Mouse (Mus musculus) hematopoietic stem cell, adult 5-6 weeks (primary cell): ENCODE results near the gene Atp2b4. TPM values are rescaled to one million over a fixed set of nuclear protein-coding genes. Genes with fewer than 3 reads are reported as not detected.
A peak's percentile ranks its signal among the peaks of the same experiment; 100 is the strongest.
"Not testable (repeated sequence)": the region's sequence is repeated elsewhere in the genome, so short reads cannot be mapped to it uniquely, and the experiment has no call there.

Experiments
- ATAC-seq, 2 experiments: fragments of 125-278 bp in 1 of 2; replicated peaks in 1 of 2; 2 replicates each; pipeline ENCODE4 v1.8.0; 2016 to 2017; ENCODE audit warnings: inconsistent platforms in 2 of 2, mild to moderate bottlenecking in 2 of 2, moderate number of reproducible peaks in 2 of 2, low read depth in 1 of 2, moderate TSS enrichment in 1 of 2; ENCODE audit not compliant: low FRiP score in 2 of 2, poor library complexity in 2 of 2, severe bottlenecking in 2 of 2, insufficient read depth in 1 of 2, low TSS enrichment in 1 of 2
- total RNA-seq: library from RNA; stranded (forward); fragments of 172-1452, 232-1000 nt; gene quantifications from 2 replicates; pipeline ENCODE4 v1.2.3, GENCODE M21; 2017

The Atp2b4 gene
- total RNA-seq, 1 experiment from 2014 or later: 82.1 TPM

DNA sequence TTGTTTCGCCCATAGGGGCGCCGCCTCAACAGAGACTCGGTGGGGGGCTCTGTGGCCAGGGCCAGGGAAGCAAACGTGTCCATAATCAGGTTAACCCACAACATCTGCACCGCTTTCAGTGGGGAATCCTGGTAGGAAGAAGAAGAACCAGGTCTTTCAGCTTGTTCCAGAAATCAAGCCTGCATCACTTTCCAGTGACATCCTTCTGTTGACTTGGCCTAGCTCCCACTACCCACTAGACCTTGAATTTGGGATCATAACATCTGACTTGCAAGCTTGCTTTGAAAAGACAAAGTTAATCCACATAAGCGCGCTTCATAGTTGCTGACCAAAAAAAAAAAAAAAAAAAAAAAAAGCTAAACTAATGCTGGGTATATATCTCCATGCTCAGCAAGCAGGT lies 82.1 kb downstream of the Atp2b4 start:
- ATAC-seq: no peak

DNA sequence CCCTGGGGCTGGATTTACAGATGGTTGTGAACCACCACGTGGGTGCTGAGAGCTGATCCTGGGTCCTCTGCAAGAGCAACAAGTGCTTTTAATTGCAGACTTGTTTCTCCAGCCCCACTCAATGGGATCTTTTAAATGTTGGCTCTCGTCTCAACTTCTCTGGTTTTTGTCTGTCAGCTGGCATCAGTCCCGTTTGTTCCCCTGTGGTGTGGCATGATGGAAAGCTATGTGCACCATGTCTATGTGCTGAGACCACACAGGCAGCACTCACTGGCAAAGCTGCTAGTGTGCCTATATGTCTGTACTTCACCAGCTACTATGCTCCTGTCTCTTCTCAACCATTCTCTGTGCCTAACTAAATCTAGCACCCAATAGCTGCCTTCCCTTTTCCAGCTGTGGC lies 82.5 kb downstream of the Atp2b4 start:
- no peak for ATAC-seq

DNA sequence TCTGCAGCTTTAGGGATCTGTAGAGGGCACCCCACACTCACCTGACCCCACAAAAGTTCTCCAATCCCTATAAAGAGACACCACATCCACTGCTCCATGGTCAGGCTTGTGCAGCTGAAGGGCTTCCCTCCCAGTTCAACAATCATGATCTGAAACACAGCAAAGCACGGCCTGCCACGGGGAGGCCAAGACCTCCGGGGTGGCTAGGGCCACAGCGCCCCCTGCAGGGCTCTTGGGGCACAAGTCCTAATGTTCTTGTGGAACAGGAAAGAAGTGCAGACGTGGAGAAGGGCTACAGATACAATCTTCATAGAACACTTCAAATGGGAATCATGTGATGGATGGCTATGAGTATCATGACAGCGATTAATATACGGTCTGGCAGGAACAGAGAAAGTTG lies 84.4 kb downstream of the Atp2b4 start:
- peak; percentile 49 to 59; a peak in 2 of 4 replicates for ATAC-seq

DNA sequence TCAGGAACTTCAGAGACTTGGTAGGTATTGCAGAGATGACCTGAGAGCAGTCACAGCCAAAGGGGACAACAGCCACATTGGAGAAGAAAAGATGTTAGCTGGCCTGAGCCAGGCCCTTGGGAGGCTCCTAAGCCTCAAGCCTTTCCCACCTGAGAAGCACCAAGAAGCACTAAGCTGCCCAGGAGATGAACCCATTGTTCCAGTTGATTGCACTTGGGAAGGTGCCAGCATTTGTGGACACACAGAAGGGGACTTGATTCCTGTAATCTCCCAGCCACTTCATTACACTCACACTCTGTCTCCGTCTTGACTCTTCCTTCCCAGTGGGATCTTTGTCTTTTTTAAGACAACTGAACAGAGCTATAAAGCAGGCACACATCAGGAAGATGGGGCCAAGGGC lies 85.7 kb downstream of the Atp2b4 start:
- no peak for ATAC-seq

DNA sequence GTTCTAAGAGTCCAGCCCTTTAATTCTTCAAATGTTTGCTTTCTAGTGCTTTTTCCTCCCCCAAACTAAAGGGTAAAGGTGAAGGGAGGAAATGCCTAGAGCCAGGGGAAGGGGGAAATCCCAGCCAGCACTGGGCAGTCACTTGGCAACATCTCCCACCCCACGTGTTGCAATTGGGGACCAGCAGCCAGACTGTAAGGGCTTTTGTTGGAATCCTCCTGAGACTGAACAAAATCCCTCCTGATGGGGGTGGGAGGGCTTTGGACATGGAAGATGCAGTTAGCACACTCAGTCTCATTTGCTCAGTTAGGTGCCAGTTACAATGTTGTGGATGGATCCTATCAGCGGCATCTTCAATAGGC lies 87.9 kb downstream of the Atp2b4 start:
- no peak for ATAC-seq

DNA sequence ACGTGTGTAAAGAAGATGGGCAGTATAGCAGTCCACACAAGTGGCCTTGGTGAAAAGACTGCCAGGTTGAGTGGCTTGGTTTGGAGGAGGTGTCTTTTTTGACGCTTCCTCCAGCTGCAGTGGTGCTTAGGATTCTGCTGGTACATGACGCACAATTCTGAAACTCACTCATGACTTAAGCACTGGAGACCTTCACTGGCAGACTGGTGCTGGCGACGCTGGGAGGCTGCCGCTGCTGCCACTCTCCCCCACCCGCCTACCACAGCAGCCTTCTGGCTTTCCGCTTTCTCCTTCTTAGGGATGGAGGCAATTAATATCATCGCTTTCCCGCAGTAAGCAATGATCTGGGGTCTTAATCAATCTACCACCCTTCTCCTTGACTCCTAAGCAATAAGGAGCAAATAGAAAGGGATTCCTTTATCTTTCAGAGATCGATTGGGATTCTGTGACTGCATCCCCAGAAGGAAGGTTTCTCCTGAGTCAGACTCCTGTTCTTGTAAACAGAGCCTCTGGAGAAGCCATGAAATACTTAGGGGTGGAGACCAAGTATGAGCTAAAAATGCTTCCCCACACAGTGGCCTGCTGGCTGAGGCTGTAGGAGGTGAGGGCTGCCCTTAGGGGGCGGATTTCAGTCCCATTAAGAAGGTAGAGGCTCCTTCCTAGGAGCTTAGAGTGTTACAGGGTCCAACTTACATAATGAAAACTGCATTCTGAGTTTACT lies 88.4 kb downstream of the Atp2b4 start:
- ATAC-seq: no peak

DNA sequence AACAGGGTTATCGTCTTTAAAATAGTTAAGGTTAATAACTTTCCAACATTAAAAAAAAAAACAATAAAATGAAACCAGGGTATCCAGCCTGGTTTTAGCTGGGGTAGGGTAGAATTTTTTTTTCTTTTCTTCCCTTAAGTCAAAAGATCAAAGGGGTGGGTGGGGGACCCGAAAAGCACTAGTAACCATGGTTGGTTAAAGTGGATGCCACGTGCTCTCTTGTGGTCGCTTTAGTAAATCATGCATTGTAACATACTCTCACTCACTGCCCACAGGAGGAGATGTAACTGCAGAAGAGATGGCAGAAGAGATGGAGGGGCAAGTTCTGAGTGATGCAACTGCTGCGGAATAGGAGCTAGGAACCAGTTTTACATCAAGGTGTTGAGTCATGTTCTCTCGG lies 89.5 kb downstream of the Atp2b4 start:
- ATAC-seq: no peak

DNA sequence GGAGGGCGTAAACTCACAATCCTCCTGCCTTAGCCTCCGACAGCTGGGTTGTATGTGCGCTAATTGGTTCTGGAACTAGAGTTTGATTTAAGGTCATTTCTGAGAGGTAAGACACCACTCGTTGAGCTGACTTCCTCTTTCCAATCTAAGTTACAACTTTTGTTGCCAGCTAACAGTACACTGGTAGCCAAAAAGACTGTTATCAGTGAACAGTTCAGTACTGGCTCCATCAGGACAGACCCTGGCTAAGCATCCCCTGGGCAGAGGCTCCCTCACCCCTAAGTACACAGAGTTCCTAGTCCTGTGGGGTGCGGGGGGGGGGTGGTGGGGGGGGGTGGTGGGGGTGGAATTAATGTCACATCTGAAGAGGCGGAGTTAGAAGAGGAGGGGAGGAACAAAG lies 89.9 kb downstream of the Atp2b4 start:
- ATAC-seq: peak; percentile 36 to 59; a peak in 2 of 4 replicates

DNA sequence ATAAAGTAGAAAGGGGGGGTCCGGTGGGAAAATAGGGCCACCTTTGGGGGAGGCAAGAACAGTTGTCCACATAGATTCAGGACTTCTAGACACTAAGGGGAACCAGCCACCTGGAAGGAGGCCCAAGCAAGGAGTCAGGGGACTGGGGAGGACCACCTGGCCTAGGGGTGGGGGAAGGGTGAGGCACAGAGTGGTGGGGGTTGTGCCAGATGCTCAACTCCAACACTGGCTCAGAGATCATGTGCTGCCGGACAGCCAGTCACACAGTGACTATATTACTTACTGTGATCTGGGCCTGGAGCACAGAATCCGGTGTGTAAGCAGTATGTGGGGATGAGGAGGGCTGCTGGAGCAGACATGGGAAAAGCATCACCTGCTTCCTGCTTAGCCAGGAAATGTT lies 91.5 kb downstream of the Atp2b4 start:
- ATAC-seq: no peak

DNA sequence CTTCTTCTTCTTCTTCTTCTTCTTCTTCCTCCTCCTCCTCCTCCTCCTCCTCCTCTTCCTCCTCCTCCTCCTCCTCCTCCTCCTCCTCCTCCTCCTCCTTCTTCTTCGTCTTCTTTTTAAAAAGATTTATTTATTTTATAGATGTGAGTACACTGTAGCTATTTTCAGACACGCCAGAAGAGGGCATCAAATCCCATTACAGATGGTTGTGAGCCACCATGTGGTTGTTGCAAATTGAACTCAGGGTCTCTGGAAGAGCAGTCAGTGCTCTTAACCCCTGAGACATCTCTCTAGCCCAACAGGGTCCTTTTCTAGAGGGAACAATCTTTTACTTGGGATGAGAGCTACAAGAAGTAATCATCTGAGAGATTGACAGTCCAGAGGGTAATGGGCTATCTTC lies 99.0 kb downstream of the Atp2b4 start:
- ATAC-seq: not testable (repeated sequence)

DNA sequence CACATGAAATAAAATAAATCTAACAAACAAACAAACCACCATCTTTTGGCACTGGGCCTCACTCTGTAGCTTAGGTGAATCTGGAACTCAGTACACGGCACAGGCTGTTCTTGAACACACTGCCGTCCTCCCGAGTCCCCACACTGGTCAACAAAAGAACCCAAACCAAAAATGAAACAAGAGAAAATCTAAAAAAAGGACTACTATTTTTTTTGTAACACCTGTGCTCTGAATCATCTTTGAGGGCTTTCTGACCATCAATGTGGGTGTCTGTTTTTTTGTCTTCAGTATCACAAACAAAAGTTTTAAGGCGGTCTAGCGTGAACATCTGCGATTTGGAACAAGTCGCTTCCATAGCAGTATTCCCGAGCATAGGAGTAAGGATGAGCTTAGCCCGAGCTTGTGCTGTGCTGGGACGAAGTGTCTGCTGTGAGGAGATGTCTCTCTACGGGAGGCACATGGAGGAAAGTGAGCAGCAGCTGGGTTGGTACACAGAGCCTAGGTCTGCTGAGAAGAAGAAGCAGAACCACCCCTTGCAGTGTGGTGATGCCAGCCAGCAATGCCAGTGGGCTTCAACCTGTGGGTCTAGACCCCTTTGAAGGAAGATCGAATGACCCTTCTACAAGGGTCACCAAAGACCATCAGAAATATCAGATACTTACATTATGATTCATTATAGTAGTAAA lies 102.8 kb downstream of the Atp2b4 start:
- ATAC-seq: no peak

DNA sequence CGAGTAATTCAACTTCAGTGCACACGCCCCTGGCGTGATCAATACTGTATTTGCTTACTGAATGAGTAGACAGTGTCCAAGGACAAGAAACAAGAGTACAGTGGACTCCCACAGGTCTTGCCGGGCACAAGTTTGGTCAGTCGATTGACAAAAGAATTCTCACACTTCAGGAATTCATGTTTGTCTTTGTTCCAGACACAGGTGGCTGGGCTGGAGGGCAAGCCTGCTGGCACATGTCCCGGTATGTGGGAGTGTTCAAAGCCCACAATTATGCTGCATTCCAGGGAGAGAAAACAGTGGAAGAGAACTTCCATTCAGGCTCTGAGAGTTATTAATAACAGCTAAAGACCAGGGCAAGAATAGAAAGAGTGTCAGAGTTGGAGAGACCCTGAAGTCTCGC lies 104.9 kb downstream of the Atp2b4 start:
- no peak for ATAC-seq

DNA sequence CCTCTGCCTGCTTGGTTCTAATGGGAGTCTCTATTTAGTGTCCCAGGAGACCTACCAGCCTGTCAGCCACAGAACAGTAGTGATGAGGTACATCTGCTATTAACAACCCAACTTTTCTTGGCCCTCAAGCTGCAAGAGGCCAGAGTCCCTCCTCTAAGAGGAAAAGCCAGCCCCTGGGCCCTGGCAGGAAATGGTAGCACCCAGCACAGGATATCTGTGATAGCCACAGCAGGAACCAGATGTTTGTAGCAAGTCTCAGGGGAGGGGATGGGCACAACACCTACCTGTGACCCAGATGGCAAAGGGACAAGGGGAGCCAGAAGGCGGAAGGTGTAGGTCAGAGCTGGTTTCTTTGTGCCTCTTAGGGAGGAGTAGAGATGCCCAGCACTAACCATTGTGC lies 106.0 kb downstream of the Atp2b4 start:
- peak; percentile 89 to 90 for ATAC-seq

DNA sequence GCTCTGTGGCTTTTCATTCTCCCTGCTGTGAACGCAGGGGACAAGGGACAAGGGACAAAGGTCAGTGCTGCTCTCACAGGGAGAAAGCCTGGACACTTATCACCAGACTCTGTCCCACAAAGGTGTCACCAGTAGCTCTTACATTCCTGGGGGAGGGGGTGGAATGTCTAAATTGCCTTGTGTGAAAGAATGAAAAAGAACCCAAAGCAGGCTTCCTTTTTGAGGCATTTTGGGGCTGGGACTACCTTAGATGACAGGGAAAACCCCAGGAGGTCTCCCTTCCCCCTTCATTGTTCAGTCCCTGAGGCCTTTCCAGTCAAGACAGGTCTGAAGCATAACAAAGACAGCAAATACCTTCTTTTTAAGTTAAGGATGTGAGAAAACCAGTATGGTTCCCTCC lies 106.5 kb downstream of the Atp2b4 start:
- no peak for ATAC-seq

DNA sequence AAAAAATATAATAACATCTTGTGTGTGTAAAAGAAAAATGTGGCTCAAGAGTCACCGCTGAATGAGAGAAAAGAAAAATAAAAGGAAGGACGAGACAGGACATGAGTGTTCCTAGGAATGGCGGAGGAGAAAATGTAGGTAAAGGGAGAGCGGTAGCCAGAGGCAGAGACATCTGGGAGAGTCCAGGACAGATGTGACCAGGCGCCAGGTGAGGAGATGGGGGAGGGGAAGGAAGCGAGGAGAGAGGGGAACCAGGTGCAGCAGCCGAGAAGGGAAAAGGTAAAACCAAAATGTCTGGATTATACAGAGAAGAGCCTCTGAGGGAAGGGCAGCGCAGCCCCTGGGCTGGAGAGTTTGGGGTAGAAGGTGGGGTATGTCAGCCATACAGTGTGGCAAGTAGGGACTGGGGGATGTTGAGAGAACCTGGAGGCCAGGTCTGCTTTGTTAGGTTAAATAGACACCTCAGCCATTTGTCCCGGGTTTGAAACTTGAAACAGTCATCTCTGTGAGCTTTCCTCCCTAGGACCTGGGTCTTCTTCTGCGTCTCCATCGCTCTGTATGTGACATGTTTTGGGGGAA lies 107.2 kb downstream of the Atp2b4 start:
- ATAC-seq: no peak

DNA sequence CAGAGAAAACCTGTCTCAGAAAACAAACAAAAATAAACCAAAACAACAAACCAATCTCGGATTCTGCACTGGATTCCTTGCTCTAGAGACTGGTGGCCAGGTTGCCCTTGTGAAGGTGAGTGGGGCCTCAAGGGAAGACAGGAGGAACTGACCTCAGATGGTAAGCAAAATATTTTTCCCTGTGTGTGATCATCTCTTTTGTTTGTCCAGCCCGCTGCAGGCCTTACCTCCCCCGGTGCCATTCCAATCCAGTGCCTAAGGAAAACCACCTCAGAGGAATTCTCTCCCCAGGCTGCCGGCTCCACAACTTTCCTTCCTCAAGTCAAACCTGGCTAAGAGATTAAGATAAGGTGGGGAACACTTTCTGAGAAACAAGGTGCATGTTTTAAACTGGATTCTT lies 108.6 kb downstream of the Atp2b4 start:
- ATAC-seq: no peak

DNA sequence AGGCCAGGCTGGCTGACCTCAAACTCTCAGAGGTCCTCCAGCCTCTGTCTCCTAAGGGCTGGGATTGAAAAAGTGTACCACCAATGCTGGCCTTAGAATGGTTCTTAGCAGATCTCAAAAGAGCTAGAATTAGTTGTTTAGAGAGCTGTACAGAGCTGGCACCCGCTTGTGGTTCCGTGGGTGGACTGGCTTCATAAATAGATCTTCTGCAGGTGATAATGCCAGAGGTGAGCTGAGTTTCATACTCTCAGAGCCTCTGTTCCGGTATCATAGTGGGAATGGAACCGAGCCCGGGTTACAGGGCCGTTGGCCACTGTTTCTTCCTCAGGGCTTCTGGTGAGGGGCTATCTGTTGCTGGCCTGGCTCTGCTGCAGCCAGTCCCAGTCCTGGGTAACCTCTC lies 109.8 kb downstream of the Atp2b4 start:
- ATAC-seq: no peak

DNA sequence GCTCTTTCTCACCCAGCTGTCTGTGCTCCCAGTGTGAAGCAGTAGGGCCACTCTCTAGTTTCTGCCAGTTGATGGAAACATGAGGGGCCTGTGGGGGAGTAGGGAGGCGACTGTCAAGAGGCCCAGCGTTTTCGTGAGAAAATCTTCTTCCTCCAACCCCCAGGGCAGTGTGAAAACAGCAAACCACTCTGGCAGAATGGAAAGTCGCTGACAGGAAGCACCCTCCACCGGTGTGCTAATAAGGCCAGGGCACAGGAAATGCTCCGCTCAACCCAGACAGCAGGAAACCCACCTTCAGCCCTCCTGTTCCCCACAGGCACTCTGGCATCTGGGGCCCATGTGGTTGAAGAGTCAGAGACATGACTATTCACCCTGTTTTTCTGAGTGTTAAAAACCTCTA lies 110.9 kb downstream of the Atp2b4 start, which contains the start of gene Lax1:
Gene Lax1, minus strand, starts transcription at position 212 of the 400 bp plus-strand sequence.
- peak; percentile 78 to 80 for ATAC-seq

DNA sequence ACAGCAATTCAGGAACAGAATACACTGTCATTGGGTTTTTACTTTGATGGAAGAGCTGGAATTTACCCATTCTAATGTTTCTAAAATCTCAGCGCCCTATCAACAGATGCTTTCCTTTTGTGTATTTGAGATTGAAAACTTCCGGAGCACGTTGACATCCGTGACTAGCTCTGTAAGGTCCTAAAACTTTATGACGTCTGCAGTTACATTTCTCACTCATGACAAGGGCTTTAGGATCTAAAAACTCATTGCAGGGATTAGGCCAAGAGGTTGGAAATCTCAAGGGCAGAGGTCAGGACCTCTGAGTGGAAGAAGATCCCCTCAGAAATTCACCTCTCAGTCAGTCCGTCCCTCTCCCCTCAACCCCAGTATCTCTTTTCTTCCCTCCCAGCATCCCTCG lies 112.5 kb downstream of the Atp2b4 start:
- no peak for ATAC-seq
